Mouse (Mus musculus): ENCODE measurements at regions not wholly inside any gene's neighbourhood (a gene's known extent, or its start where the extent isn't known, plus 50 kb on each side); places are given as distances from the start of the nearest gene placed in this dataset.

DNA sequence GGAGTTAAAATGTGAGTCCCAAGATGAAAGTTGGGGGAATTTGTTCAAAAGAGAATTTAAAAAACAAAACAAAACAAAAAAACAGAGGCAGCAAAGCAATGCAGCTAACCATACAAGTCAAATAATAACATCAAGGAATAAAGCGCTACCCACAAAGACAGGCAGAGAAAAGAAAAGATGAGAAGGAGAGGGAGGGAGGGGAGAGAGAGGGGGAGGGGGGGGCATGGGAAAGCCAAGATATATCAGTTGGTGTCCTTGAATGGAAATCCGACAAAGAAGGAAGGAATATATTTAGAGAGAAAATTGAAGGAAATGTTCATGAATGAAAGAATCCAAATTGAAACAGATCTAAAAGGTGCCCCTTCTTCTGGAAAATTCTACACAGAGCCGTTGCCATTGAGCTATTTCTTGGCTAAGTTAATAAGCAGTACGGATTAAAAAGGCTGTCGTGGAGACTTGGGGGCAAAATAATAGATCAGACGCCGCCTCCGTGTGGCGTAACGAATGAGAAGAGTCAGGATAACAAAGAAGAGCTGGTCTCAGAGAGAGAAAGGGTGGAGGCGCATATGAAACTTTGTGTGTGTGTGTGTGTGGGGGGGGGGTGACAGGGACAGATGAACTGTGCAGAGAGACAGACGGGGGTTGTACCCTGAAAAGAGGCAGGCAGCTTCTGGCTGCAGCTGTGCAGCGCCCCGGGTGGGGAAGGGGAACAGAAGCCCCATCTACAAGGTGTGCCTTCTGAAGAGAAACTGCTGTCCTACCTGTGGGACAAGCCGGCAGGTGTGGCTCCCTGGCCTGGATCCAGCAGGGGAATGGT lies 373.2 kb upstream of the Hs6st1 start:
- TF ChIP-seq CTCF (IDR thresholded peaks at IDR 0.05; ENCODE audit: insufficient read depth, low read length) (no peak), POLR2A (IDR thresholded peaks at IDR 0.05; ENCODE audit: borderline replicate concordance, extremely low read depth, low read depth, low read length) (no peak)

All from lung, adult 2 months (tissue).